In genomic region chr15:85829470-85829869, GRCm38 (mm10) we compare ENCODE assay signal across 16 mouse cellular contexts. TPM values are rescaled to one million over a fixed set of nuclear protein-coding genes. Genes with fewer than 3 reads are reported as not detected.
"Had no signal": no experiment of that assay in that cellular context is flagged by ENCODE, and none has a peak within 500 bp of the region (broad histone marks: within the 10 kb centered on the region; RNA-seq: fewer than 3 reads in every experiment).

No protein-coding gene starts in this region.

- H3K9me3 ChIP-seq: kidney, embryonic 15.5 days; limb, embryonic 15.5 days; midbrain, embryonic 10.5 days; neural tube, embryonic 13.5 days had no signal

- H3K27me3 ChIP-seq: kidney, embryonic 15.5 days; limb, embryonic 15.5 days; neural tube, embryonic 13.5 days had no signal

- ATAC-seq: midbrain, embryonic 16.5 days had no signal

- H3K27ac ChIP-seq: kidney, embryonic 15.5 days; left cerebral cortex, adult 2 months; limb, embryonic 15.5 days; midbrain, embryonic 10.5 days; neural tube, embryonic 13.5 days had no signal

- DNase-seq: kidney, adult 2 months; kidney, postnatal 14 days; lung, embryonic 14.5 days; lung, postnatal 10 days; lung, postnatal 4 days; retina, postnatal 1 day; right cerebral cortex, postnatal 4 days; spleen, adult 18-20 months; thymus, postnatal 14 days had no signal

- H3K4me3 ChIP-seq: kidney, embryonic 15.5 days; left cerebral cortex, adult 2 months; limb, embryonic 15.5 days; midbrain, embryonic 10.5 days; neural tube, embryonic 13.5 days had no signal

- H3K4me2 ChIP-seq: kidney, embryonic 15.5 days; limb, embryonic 15.5 days; lung, embryonic 14.5 days; neural tube, embryonic 13.5 days had no signal

- H3K9ac ChIP-seq: kidney, embryonic 15.5 days; limb, embryonic 15.5 days; lung, embryonic 14.5 days; neural tube, embryonic 13.5 days had no signal

- H3K36me3 ChIP-seq: kidney, embryonic 15.5 days; limb, embryonic 15.5 days; midbrain, embryonic 10.5 days; neural tube, embryonic 13.5 days had no signal

RNA-seq across cellular contexts. Expression of gene Pkdrej, which starts 7.9 kb away (rescaled TPM):
- total RNA-seq: megakaryocyte, adult 5-6 weeks had no signal
- polyA plus RNA-seq: midbrain, embryonic 10.5 days; midbrain, embryonic 16.5 days had no signal
